Mouse (Mus musculus) erythroblast, embryonic 14.5 days (primary cell): ENCODE results near the gene Cers5.

Source experiments
- GATA1 ChIP-seq: IDR thresholded peaks from 2 replicates; pipeline ENCODE4 v1.6.1; 2012; ENCODE audit warnings: low read length, inconsistent platforms, mixed read lengths
- TAL1 ChIP-seq: IDR thresholded peaks from 3 replicates; pipeline ENCODE4 v1.6.1; 2012; ENCODE audit warnings: low read length, inconsistent platforms, mixed read lengths

DNA sequence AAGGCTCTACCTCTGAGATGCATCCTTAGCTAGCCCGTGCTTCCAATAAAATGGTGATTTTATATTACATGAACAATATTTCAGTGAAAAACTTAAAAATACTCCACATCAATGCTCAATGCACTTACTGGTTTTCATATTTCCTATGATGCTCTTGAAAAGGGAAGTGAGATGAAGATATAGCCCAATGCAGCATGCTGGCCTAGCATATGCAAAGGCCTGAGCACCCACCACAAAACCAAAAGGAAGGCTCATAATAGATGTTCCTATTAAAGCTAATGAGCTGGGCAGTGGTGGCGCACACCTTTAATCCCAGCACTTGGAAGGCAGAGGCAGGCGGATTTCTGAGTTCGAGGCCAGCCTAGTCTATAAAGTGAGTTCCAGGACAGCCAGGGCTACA, 33.0 kb upstream of the Cers5 start:
- TF ChIP-seq GATA1 = no peak
- TF ChIP-seq TAL1 = no peak
